Mouse (Mus musculus): ENCODE data around the gene Pou4f1. TPM values are rescaled to one million over a fixed set of nuclear protein-coding genes. Genes with fewer than 3 reads are reported as not detected.

The Pou4f1 gene
- polyA plus RNA-seq, 1 experiment from 2014 or later, result 5.6 TPM

DNA sequence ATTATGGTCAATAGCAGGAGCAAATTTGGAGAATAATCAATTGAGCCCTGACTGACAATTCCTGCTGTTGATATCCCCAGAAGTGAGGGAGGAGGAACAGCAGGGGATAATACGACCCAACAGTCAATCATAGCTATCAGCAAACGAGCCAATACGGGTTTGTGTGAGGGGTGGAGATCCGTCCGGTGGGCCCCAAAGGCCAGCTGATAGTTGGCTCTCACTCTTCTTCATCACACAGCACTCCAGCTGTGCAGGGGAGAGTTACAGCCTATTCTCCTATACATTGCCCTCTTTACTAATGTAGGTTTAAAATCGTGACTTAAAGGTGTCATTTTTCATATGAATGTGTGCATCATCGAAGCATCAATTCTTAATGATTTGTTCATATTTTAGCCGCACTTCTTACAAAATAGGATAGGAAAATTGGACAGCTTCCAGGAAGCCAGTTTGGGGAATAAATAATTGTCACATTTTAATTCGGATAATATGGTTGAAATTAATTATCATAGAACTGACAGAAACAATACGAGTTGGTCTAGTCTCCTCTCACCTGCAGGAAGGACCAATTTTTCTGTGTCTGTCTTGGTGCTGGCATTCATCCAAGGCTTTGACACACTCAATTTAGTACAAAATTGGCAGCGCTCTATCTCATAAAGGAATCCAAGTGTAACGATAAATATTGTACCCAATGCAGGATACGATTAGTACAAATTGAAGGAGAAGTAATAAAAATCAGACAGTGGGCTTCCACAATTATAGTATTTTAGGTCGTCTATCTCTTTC lies 43.9 kb downstream of the Pou4f1 start:
- Histone ChIP-seq H3K36me3 (ENCODE audit: poor library complexity, severe bottlenecking) (no peaks in the 10 kb centered on the region), H3K4me3 (no peak overlapping the region), H3K4me2 (no peak overlapping the region), H3K27me3 (0 out of 2 replicates have a peak, but pooled peaks cover 3% of the 10 kb centered on the region), H3K4me1 (0 out of 2 replicates have a peak, but pooled peaks cover 7% of the 10 kb centered on the region), H3K27ac (no peak overlapping the region), H3K9me3 (replicated peaks) (no peaks in the 10 kb centered on the region), H3K9ac (no peak overlapping the region)
- WGBS, result 49% methylated on average over 14 of the region's 14 CpGs
- ATAC-seq, result no peak

Other genes starting within 250 kb of the Pou4f1 start
- gene Rnf219, start 54.6 kb upstream of the Pou4f1 start, polyA plus RNA-seq (2015; fragmentation: Nextera tagmentation; extraction: Ambion mirVana), result 35.4 and 38.9 TPM in 2 replicates

Measured in forebrain, embryonic 13.5 days (tissue).